Mouse (Mus musculus) forebrain, postnatal 0 days (tissue): ENCODE measurements around the gene Nectin3. TPM values are rescaled to one million over a fixed set of nuclear protein-coding genes. Genes with fewer than 3 reads are reported as not detected.

ENCODE experiments used
- ATAC-seq: fragments of 200-750 bp; cut with Nextera tagmentation; 2 replicates; pipeline ENCODE4 v1.8.0; 2017; ENCODE audit warnings: mild to moderate bottlenecking, moderate library complexity
- DNase-seq: peaks from one replicate; pipeline ENCODE4 v3.0.0-alpha.2; 2015
- H3K27ac ChIP-seq: fragments of 300-500 bp; sonication (generic); 2 replicates; pipeline ENCODE4 v1.5.1; 2014; ENCODE audit warnings: low read depth, mild to moderate bottlenecking, antibody characterized with exemption, low read length, moderate library complexity, mixed read lengths
- H3K27me3 ChIP-seq: fragments of 300-500 bp; sonication (generic); 2 replicates; pipeline ENCODE4 v1.6.1; 2014; ENCODE audit warnings: mild to moderate bottlenecking, low read length, mixed read lengths; ENCODE audit not compliant: insufficient read depth
- H3K36me3 ChIP-seq: fragments of 300-500 bp; sonication (generic); 2 replicates; pipeline ENCODE4 v1.6.1; 2014; ENCODE audit warnings: mild to moderate bottlenecking, moderate library complexity; ENCODE audit not compliant: insufficient read depth
- H3K4me1 ChIP-seq: fragments of 300-500 bp; sonication (generic); 2 replicates; pipeline ENCODE4 v1.6.1; 2014; ENCODE audit warnings: antibody characterized with exemption; ENCODE audit not compliant: insufficient read depth
- H3K4me2 ChIP-seq: fragments of 300-500 bp; sonication (generic); 2 replicates; pipeline ENCODE4 v1.6.1; 2014; ENCODE audit warnings: low read depth, mild to moderate bottlenecking, moderate library complexity
- H3K4me3 ChIP-seq: fragments of 300-500 bp; sonication (generic); 2 replicates; pipeline ENCODE4 v1.5.1; 2014; ENCODE audit warnings: low read depth, low read length, mixed read lengths
- H3K9ac ChIP-seq: fragments of 300-500 bp; sonication (generic); 2 replicates; pipeline ENCODE4 v1.6.1; 2014; ENCODE audit warnings: mild to moderate bottlenecking
- H3K9me3 ChIP-seq: fragments of 300-500 bp; sonication (generic); 2 replicates; pipeline ENCODE4 v1.6.1; 2016; ENCODE audit warnings: low read length
- CTCF ChIP-seq: sonication (generic); IDR thresholded peaks from 2 replicates; pipeline ENCODE4 v1.5.1; 2016; ENCODE audit warnings: antibody characterized with exemption, control low read depth, low read depth
- WGBS: fragments of 180-500 bp; shearing (Covaris S2); extraction: QIAGEN DNeasy Blood & Tissue Kit; methylation state at CpG from one replicate; pipeline ENCODE4 v1.1.7; 2014; 5-methylcytosine and 5-hydroxymethylcytosine counted together
- polyA plus RNA-seq: library from polyadenylated mRNA; unstranded; fragments of >200 nt; fragmentation: Nextera tagmentation; extraction: Ambion mirVana; gene quantifications from 2 replicates; pipeline ENCODE4 v1.2.1, GENCODE M21; 2015
- total RNA-seq: library from RNA; depleted of rRNA; stranded (reverse); fragments of >200 nt; gene quantifications from 2 replicates; pipeline ENCODE4 v1.2.3, GENCODE M21; 2014

Nectin3 gene
- total and polyA plus RNA-seq, 2 experiments from 2014 or later, result 34.8 to 64.1 TPM

DNA sequence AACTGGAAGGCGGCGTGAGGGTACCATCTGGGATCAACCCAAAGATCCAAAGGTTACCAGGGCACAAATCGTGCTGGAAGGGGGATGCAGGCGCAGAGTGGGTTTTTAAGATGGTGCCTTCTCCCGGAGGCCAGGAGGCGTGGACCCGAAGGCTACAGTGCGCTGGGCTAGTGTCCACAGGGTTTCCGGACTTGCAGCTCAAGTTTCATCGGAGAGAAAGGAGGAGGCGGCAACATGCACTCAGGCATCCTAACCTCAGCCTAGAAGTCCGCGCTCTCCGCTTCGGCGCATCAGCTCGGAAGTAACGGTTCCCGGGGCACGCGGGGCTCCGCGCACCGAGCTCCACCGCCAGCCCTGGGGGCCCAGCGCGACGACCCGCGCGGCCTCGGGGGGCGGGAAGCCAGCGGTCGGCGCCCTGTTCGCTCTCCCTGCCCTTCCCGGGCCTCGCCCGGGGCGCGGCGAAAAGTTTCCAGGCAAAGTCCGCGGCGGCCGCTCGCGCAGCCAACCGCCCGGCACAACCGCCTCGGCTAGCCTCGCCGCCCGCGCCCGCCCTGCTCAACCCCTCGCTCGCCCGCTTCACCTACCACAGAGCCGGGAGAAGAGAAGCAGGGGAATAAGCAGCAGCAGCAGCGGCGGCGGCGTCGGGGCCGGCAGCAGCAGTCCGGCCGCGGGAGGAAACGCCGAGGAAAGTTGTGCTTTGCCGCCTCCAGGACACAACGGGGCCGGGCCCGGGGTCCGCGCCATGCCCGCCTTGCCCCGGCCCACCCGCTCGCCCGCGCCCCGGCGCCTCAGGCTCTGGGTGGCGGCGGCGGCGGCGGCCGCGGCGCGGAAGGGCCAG lies 2.1 kb downstream of the Nectin3 start:
- Histone ChIP-seq H3K4me2 (peak overlapping the region; percentile 73), H3K36me3 (no peaks in the 10 kb centered on the region), H3K27me3 (no peaks in the 10 kb centered on the region), H3K27ac (peak overlapping the region; percentile 90), H3K4me3 (peak overlapping the region; percentile 87), H3K4me1 (no peaks in the 10 kb centered on the region), H3K9me3 (no peaks in the 10 kb centered on the region), H3K9ac (peak overlapping the region; percentile 84)
- no peak for TF ChIP-seq CTCF
- DNase-seq (peak; percentile 49), ATAC-seq (peak; percentile 29)
- WGBS, result 4% methylated on average over 81 of the region's 96 CpGs

DNA sequence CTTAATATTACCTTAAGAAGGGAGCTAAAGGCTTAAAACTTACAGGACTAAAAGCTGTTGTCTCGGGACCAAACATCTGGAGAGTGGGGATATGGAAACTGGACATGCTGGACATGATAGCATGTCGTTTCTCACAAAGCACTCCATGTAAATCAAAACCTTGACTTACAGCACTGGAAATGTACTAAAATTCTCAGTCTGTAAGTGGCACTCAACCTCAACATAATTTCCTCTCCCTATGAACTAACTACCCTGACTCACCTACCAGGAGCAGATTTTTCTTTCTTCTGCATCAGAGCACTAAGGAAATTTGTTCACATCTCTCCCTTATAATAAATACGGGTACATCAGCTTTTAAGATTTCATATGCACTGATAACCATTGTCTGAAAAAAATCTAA lies 3.1 kb downstream of the Nectin3 start:
- peak overlapping the region; percentile 84 for H3K9ac ChIP-seq
- ATAC-seq (no peak), DNase-seq (peak; percentile 45)
- TF ChIP-seq CTCF, result no peak
- H3K36me3 ChIP-seq, result no peaks in the 10 kb centered on the region
- H3K9me3 ChIP-seq, result no peaks in the 10 kb centered on the region
- WGBS, result 5% methylated on average over 3 of the region's 3 CpGs
- peak overlapping the region; percentile 73 for H3K4me2 ChIP-seq
- H3K27ac ChIP-seq, result peak overlapping the region; percentile 90; the same call in 1 of the 2 replicates
- no peaks in the 10 kb centered on the region for H3K4me1 ChIP-seq
- H3K27me3 ChIP-seq, result no peaks in the 10 kb centered on the region
- H3K4me3 ChIP-seq, result peak overlapping the region; percentile 87

DNA sequence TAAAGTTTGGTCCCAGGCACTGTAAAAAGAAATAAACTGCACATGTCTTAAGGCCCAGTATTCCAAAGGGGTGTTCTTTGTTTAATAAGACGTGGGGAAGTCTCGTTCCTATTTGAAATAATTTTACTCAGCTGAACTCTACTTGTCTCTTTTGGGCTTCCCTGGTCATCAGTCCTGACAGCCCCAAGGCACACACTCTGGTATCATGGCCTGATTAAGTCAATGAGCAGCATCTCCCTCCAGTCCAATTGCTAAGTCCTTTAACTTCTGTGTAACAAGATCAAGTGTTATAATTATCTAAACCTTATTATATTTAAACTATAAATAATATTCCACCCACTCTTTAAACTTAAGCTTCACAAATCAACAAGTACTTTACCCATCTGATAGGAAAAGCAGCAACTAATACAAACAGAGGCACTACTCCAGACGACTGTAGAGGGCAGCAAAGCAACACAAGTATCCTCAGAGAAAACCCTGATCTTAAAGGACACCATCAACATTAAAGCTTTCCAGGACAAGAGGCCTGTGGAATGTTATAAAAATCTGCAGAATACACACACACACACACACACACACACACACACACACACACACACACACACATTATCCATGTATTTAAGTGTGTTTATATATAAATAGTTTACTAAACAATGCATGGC lies 10.8 kb downstream of the Nectin3 start:
- Histone ChIP-seq H3K36me3 (no peaks in the 10 kb centered on the region), H3K4me1 (no peaks in the 10 kb centered on the region), H3K9ac (no peak overlapping the region), H3K4me2 (no peak overlapping the region), H3K9me3 (no peaks in the 10 kb centered on the region), H3K27me3 (no peaks in the 10 kb centered on the region), H3K27ac (no peak overlapping the region), H3K4me3 (no peak overlapping the region)
- DNase-seq, result peak; percentile 82
- peak; percentile 75; the same call in 1 of the 2 replicates for ATAC-seq
- WGBS, result 57% methylated on average over 3 of the region's 3 CpGs
- TF ChIP-seq CTCF, result peak; percentile 80

DNA sequence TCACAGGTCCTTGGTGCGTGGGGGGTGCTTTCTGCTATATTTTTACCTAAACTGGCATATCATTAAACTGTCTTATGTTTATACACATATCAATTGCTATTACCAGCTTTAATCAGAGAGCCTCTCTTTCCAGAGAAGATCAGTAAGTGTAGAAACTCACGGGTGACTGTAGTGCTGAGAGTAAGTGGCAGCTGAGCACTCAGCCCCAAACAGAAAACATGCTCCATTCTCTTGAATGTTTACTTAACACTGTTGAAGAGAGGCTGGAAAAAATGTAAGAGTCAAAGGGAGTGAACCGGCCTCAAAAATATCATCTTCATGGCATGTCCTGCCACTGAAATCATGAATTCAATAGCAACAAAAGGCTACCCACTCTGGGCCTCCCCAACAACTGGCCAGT lies 21.0 kb downstream of the Nectin3 start:
- no peak for TF ChIP-seq CTCF
- no peak overlapping the region for H3K4me2 ChIP-seq
- H3K4me1 ChIP-seq, result no peaks in the 10 kb centered on the region
- no peaks in the 10 kb centered on the region for H3K27me3 ChIP-seq
- DNase-seq (no peak), ATAC-seq (no peak)
- no peaks in the 10 kb centered on the region for H3K9me3 ChIP-seq
- H3K27ac ChIP-seq, result no peak overlapping the region
- H3K36me3 ChIP-seq, result no peaks in the 10 kb centered on the region
- WGBS, result 78% methylated on average over 3 of the region's 3 CpGs
- no peak overlapping the region for H3K4me3 ChIP-seq
- no peak overlapping the region for H3K9ac ChIP-seq

DNA sequence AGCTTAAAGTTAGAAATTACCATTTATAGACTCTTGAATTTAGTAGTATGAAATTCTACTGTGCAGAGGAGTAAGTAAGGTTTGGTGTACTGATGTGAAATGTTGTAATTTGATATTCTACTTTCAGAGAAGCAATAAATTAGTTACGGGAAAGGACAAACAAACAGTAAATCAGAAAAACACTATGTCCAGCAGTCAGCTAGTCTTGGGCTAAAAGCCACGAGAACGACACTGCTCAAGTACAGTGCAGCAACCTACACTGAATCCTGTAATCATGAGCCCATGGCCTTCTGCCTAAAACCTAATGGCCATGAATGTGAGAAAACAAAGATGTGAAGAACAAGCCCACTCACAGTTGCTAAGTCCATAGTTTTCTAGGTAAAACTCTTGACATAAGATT lies 46.9 kb downstream of the Nectin3 start:
- Histone ChIP-seq H3K27me3 (no peaks in the 10 kb centered on the region), H3K9me3 (no peaks in the 10 kb centered on the region), H3K4me2 (no peak overlapping the region), H3K36me3 (peaks cover 6% of the 10 kb centered on the region; the same call in 1 of the 2 replicates), H3K9ac (no peak overlapping the region), H3K27ac (no peak overlapping the region), H3K4me1 (no peaks in the 10 kb centered on the region), H3K4me3 (no peak overlapping the region)
- no peak for TF ChIP-seq CTCF
- ATAC-seq (no peak), DNase-seq (no peak)
- 77% methylated on average over 3 of the region's 3 CpGs for WGBS

DNA sequence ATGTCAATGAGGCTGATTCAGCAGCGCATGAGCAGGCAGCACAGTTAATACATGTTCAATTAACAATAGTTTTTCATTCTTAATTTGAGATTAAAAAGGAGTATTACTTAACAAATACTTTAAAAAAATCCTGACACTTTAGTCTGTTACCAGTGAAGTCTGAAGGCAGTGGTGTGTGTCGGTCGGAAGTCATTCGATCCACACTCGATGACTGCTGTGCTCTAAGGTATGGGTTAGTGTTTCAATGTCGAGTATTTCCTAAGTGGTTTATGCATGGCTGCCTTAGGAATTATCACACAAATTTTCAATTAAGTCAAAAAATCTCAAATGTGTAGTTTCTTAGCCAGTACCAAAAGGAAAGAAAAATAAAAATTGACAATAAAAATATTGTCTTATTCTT lies 49.3 kb downstream of the Nectin3 start:
- ATAC-seq, result no peak

DNA sequence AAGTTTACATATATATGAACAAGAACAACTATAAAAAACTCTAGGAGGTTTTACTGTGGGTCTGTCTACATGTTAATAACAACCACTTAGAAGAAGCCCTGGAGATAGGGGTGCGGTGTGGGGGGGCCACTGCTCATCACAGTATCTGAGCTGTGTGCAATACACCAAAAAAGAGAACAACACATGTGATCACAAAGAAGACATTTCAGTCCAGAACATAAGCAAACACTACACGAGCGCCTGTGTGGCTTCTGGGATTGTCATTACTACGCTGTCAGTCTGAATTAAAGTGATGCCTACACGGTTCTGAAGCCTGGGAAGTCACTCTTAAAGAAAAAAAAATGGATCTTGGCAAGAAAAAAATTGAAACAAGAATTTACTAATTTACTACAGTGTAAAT lies 67.0 kb downstream of the Nectin3 start:
- H3K36me3 ChIP-seq, result peaks cover 4% of the 10 kb centered on the region
- no peak for ATAC-seq
- H3K9me3 ChIP-seq, result no peaks in the 10 kb centered on the region
- H3K9ac ChIP-seq, result no peak overlapping the region
- H3K4me2 ChIP-seq, result no peak overlapping the region
- H3K27ac ChIP-seq, result no peak overlapping the region
- TF ChIP-seq CTCF, result no peak
- 84% methylated on average over 5 of the region's 5 CpGs for WGBS
- H3K27me3 ChIP-seq, result no peaks in the 10 kb centered on the region
- no peak overlapping the region for H3K4me3 ChIP-seq
- H3K4me1 ChIP-seq, result no peaks in the 10 kb centered on the region
- DNase-seq, result no peak

More for the DNA sequence above, 49.3 kb downstream of the Nectin3 start:
- Histone ChIP-seq H3K36me3 (peaks cover 6% of the 10 kb centered on the region; the same call in 1 of the 2 replicates), H3K4me3 (no peak overlapping the region), H3K27ac (no peak overlapping the region), H3K9me3 (no peaks in the 10 kb centered on the region), H3K9ac (no peak overlapping the region), H3K4me1 (no peaks in the 10 kb centered on the region), H3K4me2 (no peak overlapping the region), H3K27me3 (no peaks in the 10 kb centered on the region)
- 95% methylated on average over 6 of the region's 6 CpGs for WGBS
- no peak for TF ChIP-seq CTCF
- DNase-seq, result no peak
